Mouse (Mus musculus): ENCODE measurements around the gene Hook2. TPM values are rescaled to one million over a fixed set of nuclear protein-coding genes. Genes with fewer than 3 reads are reported as not detected.

The Hook2 gene
- total and polyA plus RNA-seq, 3 experiments, result 2.0 to 2.4 (median 2.0) TPM

DNA sequence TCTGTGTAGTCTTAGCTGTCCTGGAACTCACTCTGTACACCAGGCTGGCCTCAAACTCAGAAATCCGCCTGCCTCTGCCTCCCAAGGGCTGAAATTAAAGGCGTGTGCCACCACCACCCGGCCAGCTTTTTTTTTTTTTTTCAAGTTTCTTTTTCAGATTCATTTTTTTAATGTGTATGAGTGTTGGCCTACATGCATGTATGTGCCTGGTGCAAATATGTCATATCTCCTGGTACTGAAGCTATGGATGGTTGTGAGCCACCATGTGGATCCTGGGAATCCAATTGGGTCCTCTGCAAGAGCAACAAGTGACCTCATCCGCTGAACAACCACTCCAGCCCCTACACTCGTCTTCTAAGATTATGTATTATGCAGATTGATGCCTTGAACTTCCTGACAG lies 3.0 kb upstream of the Hook2 start:
- Histone ChIP-seq H3K9ac (ENCODE audit: low read depth, low read length) (no peak overlapping the region), H3K36me3 (ENCODE audit: control insufficient read depth, insufficient read depth, low read length) (no peaks in the 10 kb centered on the region), H3K4me1 (ENCODE audit: control insufficient read depth, insufficient read depth, low read length) (peaks cover 17% of the 10 kb centered on the region), H3K79me2 (replicated peaks; ENCODE audit: control insufficient read depth, insufficient read depth, low read length) (no peaks in the 10 kb centered on the region), H3K4me3 (no peak overlapping the region), H3K27ac (no peak overlapping the region), H3K27me3 (ENCODE audit: control insufficient read depth, insufficient read depth, low read length) (no peaks in the 10 kb centered on the region)
- no peak for TF ChIP-seq CTCF (IDR thresholded peaks at IDR 0.05)
- no peak for TF ChIP-seq EP300 (IDR thresholded peaks at IDR 0.05; ENCODE audit: insufficient read depth, low read depth, low read length)
- TF ChIP-seq POLR2A (IDR thresholded peaks at IDR 0.05; ENCODE audit: insufficient read depth, low read depth, low read length), result no peak
- no peak for DNase-seq
- intact Hi-C loops (cut with DNase I), result no loop called here
- 88% methylated on average over 5 of the region's 5 CpGs for whole genome bisulfite sequencing

DNA sequence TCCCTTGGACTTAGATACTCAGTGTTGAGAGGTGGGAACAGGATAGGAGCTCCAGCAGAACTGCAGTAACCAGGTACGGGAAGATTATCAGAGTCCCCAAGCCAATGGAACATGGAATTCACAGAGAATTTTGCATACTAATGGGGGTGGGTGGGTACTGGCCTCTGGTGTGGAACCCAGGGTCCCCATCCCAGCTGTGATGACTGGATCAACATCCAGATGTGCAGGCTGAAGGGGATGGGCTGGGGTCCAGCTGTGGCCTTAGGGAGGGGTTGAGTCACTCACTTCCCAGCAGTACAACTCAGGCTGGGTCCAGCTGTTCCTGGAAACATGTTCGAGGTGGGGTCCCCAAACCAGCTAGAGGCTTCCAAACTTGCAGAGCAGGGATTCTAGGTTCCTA lies 2.5 kb upstream of the Hook2 start:
- no peak overlapping the region for H3K9ac ChIP-seq (ENCODE audit: low read depth, low read length)
- H3K27me3 ChIP-seq (ENCODE audit: control insufficient read depth, insufficient read depth, low read length), result no peaks in the 10 kb centered on the region
- no peak overlapping the region for H3K27ac ChIP-seq
- no peaks in the 10 kb centered on the region for H3K36me3 ChIP-seq (ENCODE audit: control insufficient read depth, insufficient read depth, low read length)
- WGBS, result 66% methylated on average over 2 of the region's 2 CpGs
- H3K79me2 ChIP-seq (replicated peaks; ENCODE audit: control insufficient read depth, insufficient read depth, low read length), result no peaks in the 10 kb centered on the region
- H3K4me1 ChIP-seq (ENCODE audit: control insufficient read depth, insufficient read depth, low read length), result peaks cover 17% of the 10 kb centered on the region
- H3K4me3 ChIP-seq, result no peak overlapping the region
- TF ChIP-seq EP300 (IDR thresholded peaks at IDR 0.05; ENCODE audit: insufficient read depth, low read depth, low read length), result no peak
- no peak for TF ChIP-seq POLR2A (IDR thresholded peaks at IDR 0.05; ENCODE audit: insufficient read depth, low read depth, low read length)
- TF ChIP-seq CTCF (IDR thresholded peaks at IDR 0.05), result no peak
- intact Hi-C loops (cut with DNase I), result loop anchor here (2.0 kb wide), 1 partner anchor 323 kb away; no protein-coding TSS in a partner anchor
- DNase-seq, result peak; percentile 58 to 61

DNA sequence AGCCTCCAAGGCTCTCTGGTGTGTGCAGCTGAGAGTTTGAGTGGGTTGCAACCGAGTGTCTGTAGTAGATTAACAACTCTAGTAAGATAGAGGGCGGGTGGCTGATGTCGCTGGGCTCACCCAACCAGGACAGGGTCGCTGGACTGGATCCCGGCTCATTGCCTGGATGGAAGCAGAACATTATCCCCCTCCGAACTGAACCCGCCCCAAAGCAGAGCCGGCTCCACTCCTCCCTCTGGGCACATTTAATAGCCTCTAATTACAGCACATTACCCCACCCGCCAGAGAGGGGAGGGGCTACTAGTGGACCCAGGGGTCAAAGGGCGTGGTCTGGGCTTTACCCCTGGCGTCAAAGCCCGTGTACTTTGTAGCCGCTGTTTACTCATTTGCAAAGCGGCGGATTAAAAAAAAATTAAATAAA lies 1.1 kb upstream of the Hook2 start:
- DNase-seq, result peak; percentile 69 to 75
- intact Hi-C loops (cut with DNase I), result loop anchor here (1.0 to 2.0 kb wide), 2 partner anchors 15 to 325 kb away; no protein-coding TSS in a partner anchor
- 16% methylated on average over 15 of the region's 15 CpGs for WGBS
- Histone ChIP-seq H3K4me3 (peak overlapping the region; percentile 0; the same call in 1 of the 2 replicates), H3K9ac (ENCODE audit: low read depth, low read length) (no peak overlapping the region), H3K79me2 (replicated peaks; ENCODE audit: control insufficient read depth, insufficient read depth, low read length) (no peaks in the 10 kb centered on the region), H3K27ac (peak overlapping the region; percentile 89), H3K36me3 (ENCODE audit: control insufficient read depth, insufficient read depth, low read length) (no peaks in the 10 kb centered on the region), H3K4me1 (ENCODE audit: control insufficient read depth, insufficient read depth, low read length) (peaks cover 13% of the 10 kb centered on the region), H3K27me3 (ENCODE audit: control insufficient read depth, insufficient read depth, low read length) (no peaks in the 10 kb centered on the region)
- TF ChIP-seq POLR2A (IDR thresholded peaks at IDR 0.05; ENCODE audit: insufficient read depth, low read depth, low read length), result no peak

DNA sequence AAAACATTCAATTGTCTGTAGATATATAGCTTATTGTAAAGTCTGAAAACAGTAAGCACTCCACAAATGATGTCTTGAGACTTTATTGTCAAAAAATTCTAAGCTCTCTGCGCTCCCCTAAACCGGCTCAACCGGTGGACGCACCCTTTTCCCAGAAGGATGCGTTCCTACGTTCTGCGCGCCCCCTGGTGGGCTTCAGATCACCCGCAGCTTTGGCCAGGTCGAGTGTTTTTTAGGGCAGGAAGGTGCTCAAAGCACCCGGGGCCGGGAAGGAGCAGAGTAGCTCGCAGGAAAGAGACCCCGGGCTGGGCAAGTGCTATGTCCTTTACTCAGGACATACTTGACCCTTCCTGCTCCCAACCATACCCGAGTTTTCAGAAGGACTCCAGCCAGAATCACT lies 593 bp upstream of the Hook2 start:
- intact Hi-C loops (cut with DNase I), result loop anchor here (1.0 to 2.0 kb wide), 2 partner anchors 16 to 325 kb away; no protein-coding TSS in a partner anchor
- H3K79me2 ChIP-seq (replicated peaks; ENCODE audit: control insufficient read depth, insufficient read depth, low read length), result no peaks in the 10 kb centered on the region
- DNase-seq, result peak; percentile 93 to 95
- H3K4me1 ChIP-seq (ENCODE audit: control insufficient read depth, insufficient read depth, low read length), result peaks cover 10% of the 10 kb centered on the region
- WGBS, result under 1% methylated on average over 15 of the region's 15 CpGs
- H3K27ac ChIP-seq, result peak overlapping the region; percentile 89
- TF ChIP-seq POLR2A (IDR thresholded peaks at IDR 0.05; ENCODE audit: insufficient read depth, low read depth, low read length), result no peak
- TF ChIP-seq CTCF (IDR thresholded peaks at IDR 0.05), result peak; percentile 67
- peak; percentile 89 for TF ChIP-seq EP300 (IDR thresholded peaks at IDR 0.05; ENCODE audit: insufficient read depth, low read depth, low read length)
- H3K9ac ChIP-seq (ENCODE audit: low read depth, low read length), result peak overlapping the region; percentile 64
- no peaks in the 10 kb centered on the region for H3K36me3 ChIP-seq (ENCODE audit: control insufficient read depth, insufficient read depth, low read length)
- peak overlapping the region; percentile 58 for H3K4me3 ChIP-seq
- no peaks in the 10 kb centered on the region for H3K27me3 ChIP-seq (ENCODE audit: control insufficient read depth, insufficient read depth, low read length)

DNA sequence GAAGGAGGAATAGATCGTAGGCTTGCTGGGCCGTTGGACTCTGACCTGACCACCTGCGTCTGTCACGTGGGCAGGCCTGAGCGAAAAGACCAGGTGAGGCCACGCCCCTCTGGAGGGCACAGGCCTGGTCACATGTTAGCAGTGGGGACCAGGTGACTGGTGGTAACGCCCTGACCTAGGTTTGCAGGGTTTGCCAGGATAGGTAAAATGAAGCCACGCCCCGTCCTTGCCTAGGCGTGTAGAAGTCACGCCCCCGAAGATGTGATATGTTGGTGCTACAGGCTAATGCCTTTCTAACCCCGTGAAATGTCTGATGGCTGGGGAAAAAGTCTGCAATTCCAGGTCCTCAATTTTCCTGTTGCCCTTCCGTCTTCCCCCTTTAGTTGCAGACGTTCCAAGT lies 433 bp downstream of the Hook2 start:
- Histone ChIP-seq H3K4me1 (ENCODE audit: control insufficient read depth, insufficient read depth, low read length) (peaks cover 8% of the 10 kb centered on the region), H3K4me3 (peak overlapping the region; percentile 58), H3K36me3 (ENCODE audit: control insufficient read depth, insufficient read depth, low read length) (no peaks in the 10 kb centered on the region), H3K27ac (peak overlapping the region; percentile 89; the same call in 1 of the 2 replicates), H3K27me3 (ENCODE audit: control insufficient read depth, insufficient read depth, low read length) (no peaks in the 10 kb centered on the region), H3K9ac (ENCODE audit: low read depth, low read length) (peak overlapping the region; percentile 63), H3K79me2 (replicated peaks; ENCODE audit: control insufficient read depth, insufficient read depth, low read length) (no peaks in the 10 kb centered on the region)
- intact Hi-C loops (cut with DNase I), result no loop called here
- peak in 1 of 2 experiments; percentile 16 for DNase-seq
- WGBS, result 9% methylated on average over 15 of the region's 15 CpGs
- TF ChIP-seq CTCF (IDR thresholded peaks at IDR 0.05), result no peak
- TF ChIP-seq EP300 (IDR thresholded peaks at IDR 0.05; ENCODE audit: insufficient read depth, low read depth, low read length), result no peak
- no peak for TF ChIP-seq POLR2A (IDR thresholded peaks at IDR 0.05; ENCODE audit: insufficient read depth, low read depth, low read length)

DNA sequence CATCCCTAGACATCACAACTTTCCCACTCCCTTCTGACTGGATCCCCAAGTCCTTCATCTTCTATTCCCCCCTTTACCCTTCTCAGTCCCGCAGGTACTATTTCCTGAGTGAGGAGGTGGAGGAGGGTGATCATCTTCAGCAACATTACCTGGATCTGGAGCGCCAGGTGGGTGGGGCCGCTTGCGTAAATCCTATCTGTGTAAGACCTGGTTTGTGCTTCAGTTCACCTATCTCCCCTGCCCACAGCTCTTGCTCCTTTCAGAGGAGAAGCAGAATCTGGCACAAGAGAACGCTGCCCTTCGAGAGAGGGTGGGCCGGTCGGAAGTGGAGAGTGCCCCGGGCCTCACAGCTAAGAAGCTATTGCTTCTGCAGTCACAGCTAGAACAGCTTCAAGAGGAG lies 4.0 kb downstream of the Hook2 start:
- DNase-seq, result no peak
- intact Hi-C loops (cut with DNase I), result no loop called here
- no peak overlapping the region for H3K4me3 ChIP-seq

More for the DNA sequence above, 4.0 kb downstream of the Hook2 start:
- TF ChIP-seq POLR2A (IDR thresholded peaks at IDR 0.05; ENCODE audit: insufficient read depth, low read depth, low read length), result no peak
- no peak for TF ChIP-seq EP300 (IDR thresholded peaks at IDR 0.05; ENCODE audit: insufficient read depth, low read depth, low read length)
- TF ChIP-seq CTCF (IDR thresholded peaks at IDR 0.05), result no peak
- no peaks in the 10 kb centered on the region for H3K27me3 ChIP-seq (ENCODE audit: control insufficient read depth, insufficient read depth, low read length)
- H3K4me1 ChIP-seq (ENCODE audit: control insufficient read depth, insufficient read depth, low read length), result peaks cover 5% of the 10 kb centered on the region
- H3K79me2 ChIP-seq (replicated peaks; ENCODE audit: control insufficient read depth, insufficient read depth, low read length), result no peaks in the 10 kb centered on the region
- H3K27ac ChIP-seq, result no peak overlapping the region
- no peaks in the 10 kb centered on the region for H3K36me3 ChIP-seq (ENCODE audit: control insufficient read depth, insufficient read depth, low read length)
- WGBS, result 90% methylated on average over 9 of the region's 9 CpGs
- H3K9ac ChIP-seq (ENCODE audit: low read depth, low read length), result no peak overlapping the region

Data from heart, adult 2 months (tissue).